Mouse (Mus musculus): ENCODE results near the gene Sgca. TPM values are rescaled to one million over a fixed set of nuclear protein-coding genes. Genes with fewer than 3 reads are reported as not detected.
A peak's percentile ranks its signal among the peaks of the same experiment; 100 is the strongest.

Sgca gene
- polyA plus RNA-seq, 1 experiment from 2014 or later, result 0.77 TPM

- WGBS, result 66% methylated on average over 11 of the region's 11 CpGs
Measured at GRCm38 (mm10) chr11:94926431-94926830, 49.7 kb downstream of the Sgca start.

GRCm38 (mm10) chr11:94924977-94925376 is 51.1 kb downstream of the Sgca start:
- Histone ChIP-seq H3K27me3 (replicated peaks) (no peaks in the 10 kb centered on the region), H3K9ac (replicated peaks) (no peak overlapping the region), H3K9me3 (replicated peaks) (no peaks in the 10 kb centered on the region), H3K27ac (replicated peaks) (no peak overlapping the region), H3K36me3 (no peaks in the 10 kb centered on the region), H3K4me2 (no peak overlapping the region), H3K4me1 (peaks cover 8% of the 10 kb centered on the region; the same call in 1 of the 2 replicates), H3K4me3 (replicated peaks) (no peak overlapping the region)
- WGBS, result 98% methylated on average over 4 of the region's 4 CpGs
- ATAC-seq (ENCODE audit: low FRiP score), result no peak

More at GRCm38 (mm10) chr11:94926431-94926830, 49.7 kb downstream of the Sgca start:
- Histone ChIP-seq H3K4me2 (no peak overlapping the region), H3K27me3 (replicated peaks) (peaks cover 4% of the 10 kb centered on the region; the same call in 1 of the 2 replicates), H3K9me3 (replicated peaks) (no peaks in the 10 kb centered on the region), H3K27ac (replicated peaks) (no peak overlapping the region), H3K36me3 (no peaks in the 10 kb centered on the region), H3K9ac (replicated peaks) (no peak overlapping the region), H3K4me3 (replicated peaks) (no peak overlapping the region), H3K4me1 (peaks cover 8% of the 10 kb centered on the region; the same call in 1 of the 2 replicates)
- ATAC-seq (ENCODE audit: low FRiP score), result no peak

- Histone ChIP-seq H3K27ac (replicated peaks) (no peak overlapping the region), H3K27me3 (replicated peaks) (no peaks in the 10 kb centered on the region), H3K4me2 (no peak overlapping the region), H3K9ac (replicated peaks) (no peak overlapping the region), H3K36me3 (no peaks in the 10 kb centered on the region), H3K4me3 (replicated peaks) (no peak overlapping the region), H3K4me1 (no peaks in the 10 kb centered on the region), H3K9me3 (replicated peaks) (no peaks in the 10 kb centered on the region)
- no peak for ATAC-seq (ENCODE audit: low FRiP score)
- WGBS, result 51% methylated on average over 6 of the region's 6 CpGs
Measured at GRCm38 (mm10) chr11:94920996-94921401, 55.1 kb downstream of the Sgca start.

DNA sequence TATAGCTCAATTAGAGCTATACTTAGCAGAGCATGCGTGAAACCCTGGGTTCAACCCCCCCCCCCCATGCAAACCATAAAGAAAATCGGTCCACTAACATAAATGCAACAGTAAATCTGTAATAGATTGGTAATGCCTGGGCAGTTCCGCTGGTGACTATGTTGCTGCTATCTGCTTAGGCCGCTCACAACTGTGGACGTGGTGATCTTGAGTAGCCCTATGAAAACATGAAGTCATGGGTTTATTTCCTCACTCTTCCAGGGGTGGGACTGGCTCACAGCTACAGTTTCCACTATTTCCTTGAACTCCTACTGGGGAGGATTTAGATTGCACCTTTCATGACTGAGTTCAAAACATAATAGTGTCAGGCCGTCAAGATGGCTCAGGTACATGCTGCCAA is 58.4 kb downstream of the Sgca start:
- Histone ChIP-seq H3K4me3 (replicated peaks) (no peak overlapping the region), H3K4me1 (peaks cover 4% of the 10 kb centered on the region; the same call in 1 of the 2 replicates), H3K9me3 (replicated peaks) (no peaks in the 10 kb centered on the region), H3K9ac (replicated peaks) (no peak overlapping the region), H3K4me2 (no peak overlapping the region), H3K36me3 (no peaks in the 10 kb centered on the region), H3K27me3 (replicated peaks) (no peaks in the 10 kb centered on the region), H3K27ac (replicated peaks) (no peak overlapping the region)
- no peak for ATAC-seq (ENCODE audit: low FRiP score)
- 81% methylated on average over 6 of the region's 6 CpGs for WGBS

DNA sequence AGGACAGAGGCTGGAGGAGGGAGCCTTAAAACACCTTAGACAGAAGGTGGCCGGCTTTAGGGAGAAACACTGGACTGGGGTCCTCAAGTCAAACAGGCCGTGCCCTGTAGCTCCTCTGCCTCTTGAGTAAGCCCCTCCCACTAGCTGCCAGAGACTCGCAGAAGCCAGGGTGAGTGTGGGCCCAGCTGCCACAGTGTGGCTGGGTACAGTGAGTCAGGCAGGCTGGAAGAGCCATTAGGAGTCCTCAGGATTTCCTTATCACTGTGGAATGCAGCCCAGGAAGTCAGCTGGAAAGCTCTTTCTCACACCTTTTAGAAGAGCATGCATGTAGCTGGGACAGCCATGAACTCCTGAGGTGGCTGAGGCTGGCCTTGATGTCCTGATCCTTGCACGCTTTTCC is 59.6 kb downstream of the Sgca start:
- no peak for ATAC-seq (ENCODE audit: low FRiP score)
- H3K36me3 ChIP-seq, result no peaks in the 10 kb centered on the region
- no peak overlapping the region for H3K4me3 ChIP-seq (replicated peaks)
- peaks cover 4% of the 10 kb centered on the region; the same call in 1 of the 2 replicates for H3K4me1 ChIP-seq
- H3K27ac ChIP-seq (replicated peaks), result no peak overlapping the region
- H3K27me3 ChIP-seq (replicated peaks), result no peaks in the 10 kb centered on the region
- H3K9ac ChIP-seq (replicated peaks), result no peak overlapping the region
- WGBS, result 32% methylated on average over 4 of the region's 4 CpGs
- H3K4me2 ChIP-seq, result no peak overlapping the region
- no peaks in the 10 kb centered on the region for H3K9me3 ChIP-seq (replicated peaks)

DNA sequence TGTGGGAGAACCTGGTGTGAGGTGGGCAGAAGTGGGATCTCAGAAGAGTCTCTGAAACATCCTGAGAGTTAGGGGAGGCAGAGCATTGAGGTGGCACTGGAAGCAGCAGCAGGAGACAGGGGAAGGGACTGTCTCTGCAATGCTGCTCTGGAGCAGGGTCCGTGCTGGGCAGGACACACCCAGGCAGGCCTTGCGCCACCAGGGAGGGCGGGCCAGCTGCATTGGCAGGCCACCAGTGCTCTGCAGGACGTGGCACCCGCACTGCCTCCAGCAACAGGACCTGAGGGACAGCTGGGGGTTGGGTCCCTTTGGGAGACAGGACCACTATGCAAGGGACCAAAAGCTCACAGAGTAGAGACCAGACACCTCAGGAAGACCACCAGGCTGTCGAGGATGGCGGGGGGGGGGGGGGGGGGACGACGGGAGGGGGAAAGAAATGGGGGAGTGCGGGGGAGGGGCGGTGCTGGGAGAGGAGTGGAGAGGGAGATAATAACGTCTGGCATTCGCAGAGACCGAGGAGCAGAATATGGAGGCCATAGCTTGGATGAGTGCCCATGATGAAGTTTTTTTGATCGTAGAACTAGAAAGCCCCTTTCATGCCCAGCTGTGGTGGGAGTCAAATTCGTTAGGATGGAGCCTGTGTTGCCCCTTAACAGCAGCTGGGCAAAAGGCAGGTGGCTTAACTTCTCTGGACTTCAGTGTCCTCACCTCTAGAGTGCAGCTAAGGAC is 60.3 kb downstream of the Sgca start:
- Histone ChIP-seq H3K27me3 (replicated peaks) (no peaks in the 10 kb centered on the region), H3K27ac (replicated peaks) (no peak overlapping the region), H3K9me3 (replicated peaks) (no peaks in the 10 kb centered on the region), H3K4me1 (peaks cover 4% of the 10 kb centered on the region; the same call in 1 of the 2 replicates), H3K4me3 (replicated peaks) (no peak overlapping the region), H3K36me3 (no peaks in the 10 kb centered on the region), H3K4me2 (0 out of 2 replicates have a peak overlapping the region, but pooled peaks have one; percentile 9), H3K9ac (replicated peaks) (no peak overlapping the region)
- WGBS, result 22% methylated on average over 13 of the region's 16 CpGs
- ATAC-seq (ENCODE audit: low FRiP score), result no peak

DNA sequence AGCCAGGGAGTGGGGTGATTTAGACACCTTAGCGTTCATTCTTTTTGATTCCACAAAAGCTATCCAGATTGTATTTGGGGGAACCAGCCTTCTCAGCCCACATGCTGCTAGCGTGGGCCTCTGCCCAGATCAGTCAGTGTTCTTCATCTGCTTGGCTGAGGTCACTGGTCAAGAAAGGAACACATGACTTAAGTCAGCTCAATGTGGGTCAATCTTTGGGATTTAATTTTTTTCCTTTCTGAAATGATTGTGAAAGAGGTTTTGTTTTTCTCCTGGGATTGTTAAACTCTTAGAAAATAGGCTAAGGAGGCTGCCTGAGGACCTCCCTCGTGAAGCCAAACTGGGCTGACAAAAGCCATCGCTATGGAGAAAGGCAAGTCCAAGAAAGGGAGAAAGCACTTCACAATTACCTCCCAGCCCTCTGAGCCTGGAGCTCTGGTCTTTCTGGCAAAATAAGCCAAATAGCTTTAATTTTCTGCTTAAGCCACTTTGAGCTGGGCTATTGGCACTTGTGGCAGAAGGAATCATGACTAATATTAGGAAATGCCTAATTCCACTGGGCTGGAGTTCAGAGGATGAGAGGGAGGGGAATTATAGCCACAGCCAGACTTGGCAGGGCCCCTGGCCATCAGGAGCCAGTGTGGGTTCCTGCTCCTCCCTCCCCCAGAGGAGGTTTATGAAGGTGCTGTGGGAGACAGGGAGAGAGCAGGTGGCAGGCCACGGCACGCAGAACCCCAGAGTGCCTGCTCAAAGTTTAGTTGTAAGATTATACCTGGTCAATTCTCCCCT is 62.6 kb downstream of the Sgca start:
- no peaks in the 10 kb centered on the region for H3K36me3 ChIP-seq
- H3K4me1 ChIP-seq, result peaks cover 4% of the 10 kb centered on the region; the same call in 1 of the 2 replicates
- WGBS, result 66% methylated on average over 6 of the region's 6 CpGs
- H3K9ac ChIP-seq (replicated peaks), result no peak overlapping the region
- no peaks in the 10 kb centered on the region for H3K27me3 ChIP-seq (replicated peaks)
- no peak overlapping the region for H3K4me3 ChIP-seq (replicated peaks)
- no peak overlapping the region for H3K27ac ChIP-seq (replicated peaks)
- ATAC-seq (ENCODE audit: low FRiP score), result no peak
- H3K9me3 ChIP-seq (replicated peaks), result no peaks in the 10 kb centered on the region
- no peak overlapping the region for H3K4me2 ChIP-seq

Other genes with a start within 250 kb of the Sgca start
- gene Cdc34b, start 234.5 kb downstream of the Sgca start, polyA plus RNA-seq (2015; fragmentation: Nextera tagmentation; extraction: Ambion mirVana), result not detected in 2 replicates
- not detected in 2 replicates for gene Tmem92, start 193.6 kb downstream of the Sgca start, polyA plus RNA-seq (2015; fragmentation: Nextera tagmentation; extraction: Ambion mirVana)
- 317 and 375 TPM in 2 replicates for gene Col1a1, start 40.1 kb downstream of the Sgca start, polyA plus RNA-seq (2015; fragmentation: Nextera tagmentation; extraction: Ambion mirVana)
- gene Hils1, start 8.7 kb downstream of the Sgca start, polyA plus RNA-seq (2015; fragmentation: Nextera tagmentation; extraction: Ambion mirVana), result not detected in 2 replicates
- gene Ppp1r9b, start 14.7 kb upstream of the Sgca start, polyA plus RNA-seq (2015; fragmentation: Nextera tagmentation; extraction: Ambion mirVana), result 18.8 TPM in 2 replicates
- 139 and 167 TPM in 2 replicates for gene Samd14, start 33.6 kb upstream of the Sgca start, polyA plus RNA-seq (2015; fragmentation: Nextera tagmentation; extraction: Ambion mirVana)
- gene Pdk2, start 65.0 kb upstream of the Sgca start, polyA plus RNA-seq (2015; fragmentation: Nextera tagmentation; extraction: Ambion mirVana), result 24.9 and 27.1 TPM in 2 replicates
- gene Itga3, start 100.5 kb upstream of the Sgca start, polyA plus RNA-seq (2015; fragmentation: Nextera tagmentation; extraction: Ambion mirVana), result 17.7 and 20.3 TPM in 2 replicates
- gene Dlx3, start 143.8 kb upstream of the Sgca start, polyA plus RNA-seq (2015; fragmentation: Nextera tagmentation; extraction: Ambion mirVana), result 0.28 and 0.50 TPM in 2 replicates
- not detected in 2 replicates for gene Dlx4, start 169.9 kb upstream of the Sgca start, polyA plus RNA-seq (2015; fragmentation: Nextera tagmentation; extraction: Ambion mirVana)